Mouse (Mus musculus): ENCODE measurements around the gene Grip1.

DNA sequence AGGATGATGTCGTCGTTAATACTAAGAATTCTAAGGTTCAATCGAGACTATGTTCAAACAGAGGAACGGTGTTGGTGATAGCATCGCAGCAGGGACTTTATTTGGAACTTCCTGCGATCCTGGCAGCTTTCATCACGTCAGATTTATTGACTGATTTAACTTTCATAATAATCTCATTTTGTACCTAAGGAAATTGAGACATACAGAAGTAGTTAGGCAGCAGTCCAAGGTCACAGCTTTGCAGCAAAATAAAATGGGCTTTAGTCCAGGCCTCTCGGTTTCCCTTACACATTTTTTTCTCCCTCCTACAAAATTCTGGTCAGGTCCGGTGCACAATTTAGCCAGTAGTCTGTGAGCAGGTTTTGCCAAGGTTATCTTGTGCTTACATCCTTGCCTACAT lies 178.3 kb downstream of the Grip1 start:
- TF ChIP-seq POLR2A (IDR thresholded peaks at IDR 0.05; ENCODE audit: insufficient read length, low read depth): no peak
- TF ChIP-seq TCF12 (IDR thresholded peaks at IDR 0.05; ENCODE audit: insufficient read depth, poor library complexity, severe bottlenecking): no peak
- TF ChIP-seq MAX (IDR thresholded peaks at IDR 0.05; ENCODE audit: low read depth): no peak

Measured in myocyte (in vitro differentiated cells).